Mouse (Mus musculus) small intestine, adult 10 weeks (tissue): ENCODE results near the gene Aco2. TPM values are rescaled to one million over a fixed set of nuclear protein-coding genes. Genes with fewer than 3 reads are reported as not detected.

Experiments
- polyA plus RNA-seq: library from polyadenylated mRNA; stranded (reverse); fragments of 350-450 nt; fragmentation: Illumina TruSeq; extraction: RNeasy Lipid Tissue Mini Kit (QIAGEN cat#74804); gene quantifications from one replicate; pipeline ENCODE4 v1.2.3, GENCODE M21; 2014; ENCODE audit warnings: low replicate concordance

Gene Aco2
- 68.7 TPM for polyA plus RNA-seq

GRCm38 (mm10) chr15:81872262-81873136 lies at the start of gene Aco2:
Gene Aco2 (plus strand): TSS chr15:81872309.

GRCm38 (mm10) chr15:81858517-81859329 lies 13.4 kb upstream of the Aco2 start, which contains the start of gene Tob2:
Gene Tob2 (minus strand): TSS chr15:81858796.

GRCm38 (mm10) chr15:81871604-81872261 lies 376 bp upstream of the Aco2 start, which contains the start of gene Phf5a:
Gene Phf5a (minus strand): TSS chr15:81871911.

GRCm38 (mm10) chr15:81925760-81926445 lies 53.8 kb downstream of the Aco2 start, which contains the start of gene Polr3h:
Gene Polr3h (minus strand): TSS chr15:81926240.

GRCm38 (mm10) chr15:81936679-81937078 lies 64.6 kb downstream of the Aco2 start, which contains the start of gene Csdc2:
Gene Csdc2 (plus strand): TSS chr15:81936759.

GRCm38 (mm10) chr15:81960171-81961077 lies 88.3 kb downstream of the Aco2 start, which contains the start of gene Pmm1:
Gene Pmm1 (minus strand): TSS chr15:81960930.

Other genes with a start within 250 kb of the Aco2 start
- 0.56 TPM for gene L3mbtl2, start 208.4 kb upstream of the Aco2 start, polyA plus RNA-seq
- not detected for gene Chadl, start 175.0 kb upstream of the Aco2 start, polyA plus RNA-seq
- 2.3 TPM for gene Zc3h7b, start 127.3 kb upstream of the Aco2 start, polyA plus RNA-seq
- 2.4 TPM for gene Rangap1, start 126.8 kb upstream of the Aco2 start, polyA plus RNA-seq
- 16.0 TPM for gene Tef, start 69.9 kb upstream of the Aco2 start, polyA plus RNA-seq
- 9.2 TPM for gene Tob2, start 13.5 kb upstream of the Aco2 start, polyA plus RNA-seq
- gene Phf5a, start 398 bp upstream of the Aco2 start, polyA plus RNA-seq, result 15.1 TPM
- 0.19 TPM for gene Polr3h, start 53.9 kb downstream of the Aco2 start, polyA plus RNA-seq
- not detected for gene Csdc2, start 64.5 kb downstream of the Aco2 start, polyA plus RNA-seq
- 1.2 TPM for gene Pmm1, start 88.6 kb downstream of the Aco2 start, polyA plus RNA-seq
- not detected for gene 1700029P11Rik, start 108.2 kb downstream of the Aco2 start, polyA plus RNA-seq
- 84.1 TPM for gene Xrcc6, start 115.5 kb downstream of the Aco2 start, polyA plus RNA-seq
- gene Desi1, start 161.6 kb downstream of the Aco2 start, polyA plus RNA-seq, result 13.1 TPM
- gene Snu13, start 175.3 kb downstream of the Aco2 start, polyA plus RNA-seq, result 260 TPM
- not detected for gene 4930407I10Rik, start 186.8 kb downstream of the Aco2 start, polyA plus RNA-seq
- not detected for gene Mei1, start 197.7 kb downstream of the Aco2 start, polyA plus RNA-seq